Mouse (Mus musculus): ENCODE measurements around the gene Grk2.

DNA sequence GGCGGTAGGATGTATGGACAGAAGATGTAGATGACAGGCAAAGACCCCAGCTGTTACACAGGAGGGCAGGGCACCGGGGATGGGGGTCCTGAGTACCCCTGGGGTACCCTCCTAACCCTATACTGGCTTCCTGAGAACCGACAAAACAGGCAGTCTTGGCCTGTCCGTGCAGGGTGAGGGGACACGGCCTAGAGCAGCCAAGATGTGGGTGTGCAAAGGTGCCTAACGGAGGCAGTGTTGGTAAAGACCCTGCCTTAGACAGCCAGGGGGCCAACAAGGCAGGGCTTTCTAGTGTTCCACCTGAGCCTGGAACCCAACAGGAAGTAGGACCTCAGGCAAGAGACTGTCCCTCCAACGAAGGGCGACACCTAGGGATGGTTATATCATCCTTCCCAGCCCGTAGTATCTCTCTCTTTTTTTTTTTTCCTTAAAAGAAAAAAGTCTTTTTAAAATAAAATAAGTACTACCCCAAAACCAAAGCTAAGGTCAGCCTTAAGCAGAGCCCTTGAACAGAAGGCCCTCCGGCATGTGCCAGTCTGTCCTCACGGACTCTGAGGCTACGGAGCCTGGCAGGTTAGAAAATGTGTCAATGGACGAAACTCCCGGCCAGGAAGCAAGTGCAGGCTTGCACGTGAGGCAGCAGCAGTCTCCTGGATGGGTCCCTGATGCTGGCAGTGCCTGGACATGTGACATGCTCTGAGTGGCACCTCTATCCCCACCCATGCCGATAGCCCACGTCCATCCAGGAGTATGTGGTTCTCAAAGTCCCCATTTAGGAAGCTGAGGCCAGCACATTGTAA lies 7.5 kb downstream of the Grk2 start:
- TF ChIP-seq EP300 (IDR thresholded peaks at IDR 0.05; ENCODE audit: low read depth), result no peak
- no peak for TF ChIP-seq CTCF (IDR thresholded peaks at IDR 0.05; ENCODE audit: low read depth)

Measured in heart, postnatal 0 days (tissue).